Mouse (Mus musculus): ENCODE measurements at regions not wholly inside any gene's neighbourhood (a gene's known extent, or its start where the extent isn't known, plus 50 kb on each side); places are given as distances from the start of the nearest gene placed in this dataset.

GRCm38 (mm10) chr5:102375339-102375738, 105.9 kb upstream of the Arhgap24 start:
- TF ChIP-seq POLR2A (IDR thresholded peaks at IDR 0.05; ENCODE audit: control insufficient read depth, extremely low read depth, insufficient read depth, low read length, poor library complexity) (no peak), CTCF (IDR thresholded peaks at IDR 0.05; ENCODE audit: borderline replicate concordance, control insufficient read depth, extremely low read depth, insufficient read depth, low read length, poor library complexity) (no peak)
